Mouse (Mus musculus): ENCODE data around the gene 3110070M22Rik.
"Not testable (repeated sequence)": the region's sequence is repeated elsewhere in the genome, so short reads cannot be mapped to it uniquely, and the experiment has no call there.

The 3110070M22Rik gene

GRCm38 (mm10) chr13:119487880-119488580 is at the start of gene 3110070M22Rik, which contains the start of gene Tmem267:
Gene 3110070M22Rik (minus strand): TSS chr13:119488383.
Gene Tmem267 (plus strand): TSS chr13:119488039.
- peak; percentile 92 for DNase-seq (ENCODE audit: low read depth, low spot score)

- not testable (repeated sequence) for DNase-seq (ENCODE audit: low read depth, low spot score)
Measured at GRCm38 (mm10) chr13:119494938-119495337, 6.8 kb upstream of the 3110070M22Rik start.

- not testable (repeated sequence) for DNase-seq (ENCODE audit: low read depth, low spot score)
Measured at GRCm38 (mm10) chr13:119492083-119492482, 3.9 kb upstream of the 3110070M22Rik start.

GRCm38 (mm10) chr13:119487354-119487753 is 829 bp downstream of the 3110070M22Rik start:
- DNase-seq (ENCODE audit: low read depth, low spot score) = peak; percentile 52

GRCm38 (mm10) chr13:119477789-119478188 is 10.4 kb downstream of the 3110070M22Rik start:
- no peak for DNase-seq (ENCODE audit: low read depth, low spot score)

- DNase-seq (ENCODE audit: low read depth, low spot score) = no peak
Measured at GRCm38 (mm10) chr13:119476631-119477030, 11.6 kb downstream of the 3110070M22Rik start.

GRCm38 (mm10) chr13:119462596-119463560 is 25.3 kb downstream of the 3110070M22Rik start, which contains the start of gene 4833420G17Rik:
Gene 4833420G17Rik (plus strand): TSS chr13:119462768.
- peak; percentile 94 for DNase-seq (ENCODE audit: low read depth, low spot score)

- DNase-seq (ENCODE audit: low read depth, low spot score) = no peak
Measured at GRCm38 (mm10) chr13:119461900-119462595, 26.1 kb downstream of the 3110070M22Rik start.

- no peak for DNase-seq (ENCODE audit: low read depth, low spot score)
Measured at GRCm38 (mm10) chr13:119456342-119456741, 31.8 kb downstream of the 3110070M22Rik start.

GRCm38 (mm10) chr13:119455082-119455481 is 33.1 kb downstream of the 3110070M22Rik start:
- DNase-seq (ENCODE audit: low read depth, low spot score) = no peak

GRCm38 (mm10) chr13:119453563-119453962 is 34.6 kb downstream of the 3110070M22Rik start:
- no peak for DNase-seq (ENCODE audit: low read depth, low spot score)

- DNase-seq (ENCODE audit: low read depth, low spot score) = no peak
Measured at GRCm38 (mm10) chr13:119442244-119442643, 45.9 kb downstream of the 3110070M22Rik start.
